Mouse (Mus musculus): ENCODE measurements around the gene Hist1h2br. TPM values are rescaled to one million over a fixed set of nuclear protein-coding genes. Genes with fewer than 3 reads are reported as not detected.

Hist1h2br gene
- total RNA-seq (2014; fragmentation: Nextera tagmentation) (372 and 874 TPM in 2 replicates), total RNA-seq (2017) (126 and 201 TPM in 2 replicates)

- peak; percentile 79 for ATAC-seq (replicated peaks; ENCODE audit: low FRiP score, low TSS enrichment, poor library complexity, severe bottlenecking)
Measured at GRCm38 (mm10) chr13:21833461-21833860, at the start of gene Hist1h2br, which contains the start of gene Hist1h2ap. TSS of gene Hist1h2br (plus strand) at chr13:21833743. TSS of gene Hist1h2ap (minus strand) at chr13:21833507.

GRCm38 (mm10) chr13:21784311-21784710, 49.2 kb upstream of the Hist1h2br start:
- no peak for ATAC-seq (replicated peaks; ENCODE audit: low FRiP score, low TSS enrichment, poor library complexity, severe bottlenecking)

- 0 out of 2 replicates have a peak, but pooled peaks have one; percentile 4 for ATAC-seq (replicated peaks; ENCODE audit: low FRiP score, low TSS enrichment, poor library complexity, severe bottlenecking)
Measured at GRCm38 (mm10) chr13:21786189-21786898, 47.2 kb upstream of the Hist1h2br start.

- ATAC-seq (replicated peaks; ENCODE audit: low FRiP score, low TSS enrichment, poor library complexity, severe bottlenecking) = peak; percentile 82
Measured at GRCm38 (mm10) chr13:21786899-21787629, 46.5 kb upstream of the Hist1h2br start, which contains the start of the genes Hist1h2an and Hist1h2bp. TSS of gene Hist1h2an (minus strand) at chr13:21787218. TSS of gene Hist1h2bp (plus strand) at chr13:21787461.

- no peak for ATAC-seq (replicated peaks; ENCODE audit: low FRiP score, low TSS enrichment, poor library complexity, severe bottlenecking)
Measured at GRCm38 (mm10) chr13:21787760-21788593, 45.6 kb upstream of the Hist1h2br start.

GRCm38 (mm10) chr13:21789925-21790324, 43.6 kb upstream of the Hist1h2br start:
- ATAC-seq (replicated peaks; ENCODE audit: low FRiP score, low TSS enrichment, poor library complexity, severe bottlenecking) = no peak

GRCm38 (mm10) chr13:21790601-21791283, 42.8 kb upstream of the Hist1h2br start:
- ATAC-seq (replicated peaks; ENCODE audit: low FRiP score, low TSS enrichment, poor library complexity, severe bottlenecking) = no peak

GRCm38 (mm10) chr13:21795584-21795983, 38.0 kb upstream of the Hist1h2br start:
- ATAC-seq (replicated peaks; ENCODE audit: low FRiP score, low TSS enrichment, poor library complexity, severe bottlenecking) = no peak

- ATAC-seq (replicated peaks; ENCODE audit: low FRiP score, low TSS enrichment, poor library complexity, severe bottlenecking) = peak; percentile 91
Measured at GRCm38 (mm10) chr13:21797163-21797562, 36.4 kb upstream of the Hist1h2br start.

- peak; percentile 88 for ATAC-seq (replicated peaks; ENCODE audit: low FRiP score, low TSS enrichment, poor library complexity, severe bottlenecking)
Measured at GRCm38 (mm10) chr13:21803058-21803457, 30.5 kb upstream of the Hist1h2br start.

GRCm38 (mm10) chr13:21810073-21810472, 23.5 kb upstream of the Hist1h2br start, which contains the start of the genes Hist1h2bq and Hist1h2ao:
TSS of gene Hist1h2bq (minus strand) at chr13:21810197.
TSS of gene Hist1h2ao (plus strand) at chr13:21810465.
- peak; percentile 83 for ATAC-seq (replicated peaks; ENCODE audit: low FRiP score, low TSS enrichment, poor library complexity, severe bottlenecking)

- peak; percentile 45 for ATAC-seq (replicated peaks; ENCODE audit: low FRiP score, low TSS enrichment, poor library complexity, severe bottlenecking)
Measured at GRCm38 (mm10) chr13:21811074-21811473, 22.5 kb upstream of the Hist1h2br start.

GRCm38 (mm10) chr13:21811539-21811938, 22.0 kb upstream of the Hist1h2br start, which contains the start of gene Hist1h4m:
TSS of gene Hist1h4m (plus strand) at chr13:21811746.
- ATAC-seq (replicated peaks; ENCODE audit: low FRiP score, low TSS enrichment, poor library complexity, severe bottlenecking) = peak; percentile 50

GRCm38 (mm10) chr13:21812092-21812491, 21.5 kb upstream of the Hist1h2br start:
- ATAC-seq (replicated peaks; ENCODE audit: low FRiP score, low TSS enrichment, poor library complexity, severe bottlenecking) = peak; percentile 70

- ATAC-seq (replicated peaks; ENCODE audit: low FRiP score, low TSS enrichment, poor library complexity, severe bottlenecking) = peak; percentile 80
Measured at GRCm38 (mm10) chr13:21820082-21820890, 13.3 kb upstream of the Hist1h2br start.

- no peak for ATAC-seq (replicated peaks; ENCODE audit: low FRiP score, low TSS enrichment, poor library complexity, severe bottlenecking)
Measured at GRCm38 (mm10) chr13:21828511-21828910, 5.0 kb upstream of the Hist1h2br start.

- no peak for ATAC-seq (replicated peaks; ENCODE audit: low FRiP score, low TSS enrichment, poor library complexity, severe bottlenecking)
Measured at GRCm38 (mm10) chr13:21830344-21830743, 3.2 kb upstream of the Hist1h2br start.
